In genomic region chr8:87967057-87967820, GRCm38 (mm10) we compare ENCODE assay signal across 11 mouse cellular contexts. TPM values are rescaled to one million over a fixed set of nuclear protein-coding genes. Genes with fewer than 3 reads are reported as not detected.
A peak's percentile ranks its signal among the peaks of the same experiment; 100 is the strongest.
DNase-seq lines count a peak whose midpoint lies in the region; ATAC-seq and TF ChIP-seq lines count a peak whose summit lies in the region.
"Had no signal": no experiment of that assay in that cellular context is flagged by ENCODE, and none has a peak within 500 bp of the region (broad histone marks: within the 10 kb centered on the region; RNA-seq: fewer than 3 reads in every experiment).

No protein-coding gene starts in this region.

- no peak overlapping the region for H3K4me2 ChIP-seq in midbrain, postnatal 0 days (ENCODE audit: low read depth, low read length, poor library complexity, severe bottlenecking)
- H3K4me2 ChIP-seq in hindbrain, embryonic 16.5 days (ENCODE audit: low read length): no peak overlapping the region
- no peak overlapping the region for H3K4me2 ChIP-seq in stomach, embryonic 14.5 days (replicated peaks; ENCODE audit: low read depth, low read length)

- no peak overlapping the region for H3K9ac ChIP-seq in midbrain, postnatal 0 days (replicated peaks; ENCODE audit: low read length, poor library complexity, severe bottlenecking)
- no peak overlapping the region for H3K9ac ChIP-seq in hindbrain, embryonic 16.5 days (ENCODE audit: low read depth, low read length)
- no peak overlapping the region; the same call in 1 of the 2 replicates for H3K9ac ChIP-seq in stomach, embryonic 14.5 days (replicated peaks; ENCODE audit: low read depth, low read length)
- H3K9ac ChIP-seq: liver, embryonic 14.5 days had no signal

- H3K27ac ChIP-seq in midbrain, embryonic 10.5 days (replicated peaks): peak overlapping the region; percentile 83
- H3K27ac ChIP-seq in midbrain, postnatal 0 days (ENCODE audit: low read depth, low read length): no peak overlapping the region
- H3K27ac ChIP-seq in hindbrain, embryonic 16.5 days (ENCODE audit: low read depth, low read length): 0 out of 2 replicates have a peak overlapping the region, but pooled peaks have one; percentile 36
- 0 out of 2 replicates have a peak overlapping the region, but pooled peaks have one; percentile 23 for H3K27ac ChIP-seq in stomach, embryonic 14.5 days (ENCODE audit: low read length)
- H3K27ac ChIP-seq: liver, embryonic 14.5 days had no signal

- peaks cover 54% of the 10 kb centered on the region for H3K4me1 ChIP-seq in midbrain, embryonic 10.5 days
- H3K4me1 ChIP-seq in midbrain, postnatal 0 days (ENCODE audit: insufficient read depth, low read length): peaks cover 4% of the 10 kb centered on the region; the same call in 1 of the 2 replicates
- peaks cover 14% of the 10 kb centered on the region for H3K4me1 ChIP-seq in hindbrain, embryonic 16.5 days (ENCODE audit: control insufficient read depth, insufficient read depth, low read depth, low read length)
- peaks cover 3% of the 10 kb centered on the region; the same call in 1 of the 2 replicates for H3K4me1 ChIP-seq in stomach, embryonic 14.5 days (ENCODE audit: control insufficient read depth, insufficient read depth, low read length)

- no peak for ATAC-seq in midbrain, postnatal 0 days (ENCODE audit: low FRiP score)
- no peak for ATAC-seq in hindbrain, embryonic 16.5 days
- ATAC-seq in stomach, embryonic 14.5 days (ENCODE audit: insufficient number of reproducible peaks, insufficient read depth, low FRiP score, low read depth): no peak
- ATAC-seq: Patski had no signal

- WGBS in midbrain, embryonic 10.5 days: 0% methylated on average over 2 of the region's 2 CpGs
- 13% methylated on average over 2 of the region's 2 CpGs for WGBS in midbrain, postnatal 0 days
- WGBS in hindbrain, embryonic 16.5 days: 17% methylated on average over 2 of the region's 2 CpGs
- WGBS in stomach, embryonic 14.5 days: 59% methylated on average over 2 of the region's 2 CpGs

- peak; percentile 75 for DNase-seq in adrenal gland, postnatal 10 days
- no peak for DNase-seq in adrenal gland, adult 18-20 months (ENCODE audit: low spot score in 2 of 2)
- DNase-seq in midbrain, embryonic 10.5 days (ENCODE audit: low spot score): peak; percentile 55
- DNase-seq in midbrain, postnatal 0 days (ENCODE audit: low spot score): no peak
- DNase-seq in frontal cortex, postnatal 14 days (ENCODE audit: low spot score in 2 of 2): no peak
- DNase-seq in layer of hippocampus, adult 11-12 months (ENCODE audit: low spot score): no peak

- no peak for TF ChIP-seq CTCF in midbrain, postnatal 0 days (IDR thresholded peaks at IDR 0.05)

- H3K27me3 ChIP-seq in midbrain, embryonic 10.5 days (ENCODE audit: low read depth, poor library complexity, severe bottlenecking): peaks cover 32% of the 10 kb centered on the region
- 0 out of 2 replicates have a peak, but pooled peaks cover 5% of the 10 kb centered on the region for H3K27me3 ChIP-seq in midbrain, postnatal 0 days (ENCODE audit: insufficient read depth, low read length)
- no peaks in the 10 kb centered on the region for H3K27me3 ChIP-seq in hindbrain, embryonic 16.5 days (replicated peaks; ENCODE audit: control insufficient read depth, insufficient read depth, low read length)
- no peaks in the 10 kb centered on the region for H3K27me3 ChIP-seq in stomach, embryonic 14.5 days (ENCODE audit: control insufficient read depth, insufficient read depth, low read length)

- no peaks in the 10 kb centered on the region for H3K36me3 ChIP-seq in midbrain, embryonic 10.5 days
- H3K36me3 ChIP-seq in midbrain, postnatal 0 days (ENCODE audit: insufficient read depth, low read length): no peaks in the 10 kb centered on the region
- H3K36me3 ChIP-seq in hindbrain, embryonic 16.5 days (ENCODE audit: control insufficient read depth, insufficient read depth, low read length): no peaks in the 10 kb centered on the region
- no peaks in the 10 kb centered on the region for H3K36me3 ChIP-seq in stomach, embryonic 14.5 days (ENCODE audit: control insufficient read depth, insufficient read depth, low read length)

- H3K9me3 ChIP-seq in midbrain, embryonic 10.5 days (replicated peaks): no peaks in the 10 kb centered on the region
- H3K9me3 ChIP-seq in midbrain, postnatal 0 days (ENCODE audit: low read length): no peaks in the 10 kb centered on the region
- no peaks in the 10 kb centered on the region for H3K9me3 ChIP-seq in hindbrain, embryonic 16.5 days (ENCODE audit: control insufficient read depth, low read length)
- no peaks in the 10 kb centered on the region for H3K9me3 ChIP-seq in stomach, embryonic 14.5 days (ENCODE audit: control insufficient read depth, low read depth, low read length)

- H3K4me3 ChIP-seq in midbrain, embryonic 10.5 days: no peak overlapping the region
- H3K4me3 ChIP-seq in midbrain, postnatal 0 days (ENCODE audit: low read depth, low read length): no peak overlapping the region
- H3K4me3 ChIP-seq in hindbrain, embryonic 16.5 days (ENCODE audit: low read length): no peak overlapping the region
- no peak overlapping the region for H3K4me3 ChIP-seq in stomach, embryonic 14.5 days (ENCODE audit: low read depth, low read length)
- H3K4me3 ChIP-seq: erythroblast, embryonic 14.5 days had no signal

RNA-seq across cellular contexts. Expression of gene Zfp423, which starts 7.8 kb away (rescaled TPM):
- total RNA-seq in adrenal gland, postnatal 10 days (2021): 10 to 100 TPM; 19.6 to 35.2 TPM
- 10 to 100 TPM; 13.2 to 27.1 TPM for total RNA-seq in adrenal gland, adult 18-20 months (2021)
- polyA plus RNA-seq in midbrain, embryonic 10.5 days (2016; fragmentation: Nextera tagmentation; extraction: Ambion mirVana): 24.8 and 29.7 TPM in 2 replicates
- total RNA-seq in midbrain, postnatal 0 days (2014; rRNA removed): 53.6 and 57.5 TPM in 2 replicates
- 17.9 and 22.9 TPM in 2 replicates for polyA plus RNA-seq in midbrain, postnatal 0 days (2015; fragmentation: Nextera tagmentation; extraction: Ambion mirVana)
- 21.6 and 26.4 TPM in 2 replicates for polyA plus RNA-seq in hindbrain, embryonic 16.5 days (2015; fragmentation: Nextera tagmentation; extraction: Ambion mirVana)
- polyA plus RNA-seq in stomach, embryonic 14.5 days (2014; fragmentation: Nextera tagmentation; extraction: Ambion mirVana): 13.6 and 15.3 TPM in 2 replicates
- polyA plus RNA-seq: erythroblast, embryonic 14.5 days had no signal

Comparison
In these comparisons a context has a peak if more than half of its experiments do, and no peak if none do; other contexts are left out.
1. DNase-seq: peak in adrenal gland, postnatal 10 days (single experiment) and midbrain, embryonic 10.5 days (single experiment); none in adrenal gland, adult 18-20 months (0 of 2), midbrain, postnatal 0 days (single experiment), frontal cortex, postnatal 14 days (0 of 2) and layer of hippocampus, adult 11-12 months (single experiment).